Mouse (Mus musculus): ENCODE data around the gene Cdrt4. TPM values are rescaled to one million over a fixed set of nuclear protein-coding genes. Genes with fewer than 3 reads are reported as not detected.
A peak's percentile ranks its signal among the peaks of the same experiment; 100 is the strongest.

The Cdrt4 gene
- polyA plus RNA-seq, 1 experiment from 2014 or later, result not detected

DNA sequence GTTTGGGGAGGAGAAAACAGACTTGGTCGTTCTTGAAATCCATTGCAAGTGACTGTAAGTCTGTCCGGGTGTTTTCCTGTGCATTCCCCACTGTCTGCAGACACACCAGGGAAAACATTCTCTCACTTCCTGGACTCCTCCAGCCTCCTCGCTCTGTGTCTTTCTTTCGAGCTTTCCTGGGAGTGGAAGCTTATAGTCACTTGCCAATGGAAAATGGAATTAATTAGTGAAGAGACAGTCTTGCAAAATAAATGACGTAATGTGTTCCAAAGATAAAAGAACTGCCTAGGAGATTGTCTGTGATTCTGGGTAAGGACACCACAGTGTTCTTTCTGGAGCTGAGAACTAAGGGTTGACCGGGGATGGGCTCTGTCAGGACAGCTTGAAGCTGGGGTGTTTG lies 7.5 kb upstream of the Cdrt4 start:
- Histone ChIP-seq H3K27ac (replicated peaks) (no peak overlapping the region), H3K9me3 (no peaks in the 10 kb centered on the region), H3K4me3 (no peak overlapping the region), H3K9ac (no peak overlapping the region), H3K36me3 (no peaks in the 10 kb centered on the region), H3K4me1 (peaks cover 7% of the 10 kb centered on the region), H3K27me3 (replicated peaks) (no peaks in the 10 kb centered on the region), H3K4me2 (no peak overlapping the region)
- 49% methylated on average over 6 of the region's 6 CpGs for WGBS
- no peak for ATAC-seq (ENCODE audit: extremely low read depth, insufficient number of reproducible peaks, low FRiP score, low TSS enrichment)

DNA sequence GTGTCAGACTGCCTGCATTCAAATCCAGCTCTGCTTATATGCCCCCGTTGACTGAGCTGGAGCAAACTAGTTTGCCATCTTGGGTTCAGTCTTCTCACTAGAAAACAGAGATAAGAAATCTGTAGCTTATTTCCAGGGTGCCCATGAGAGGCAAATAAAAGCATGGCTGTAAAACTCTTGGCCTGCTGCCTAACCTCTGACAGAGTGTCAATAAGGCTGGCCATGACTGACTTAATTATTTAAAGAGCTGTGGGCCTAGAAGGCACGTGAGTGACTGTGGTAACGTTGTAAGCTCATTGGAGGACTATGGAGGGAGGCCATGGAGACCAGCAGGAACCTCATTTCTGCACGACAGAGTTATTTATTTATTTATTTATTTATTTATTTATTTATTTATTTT lies 5.5 kb upstream of the Cdrt4 start:
- no peaks in the 10 kb centered on the region for H3K27me3 ChIP-seq (replicated peaks)
- H3K9me3 ChIP-seq, result no peaks in the 10 kb centered on the region
- H3K9ac ChIP-seq, result no peak overlapping the region
- ATAC-seq (ENCODE audit: extremely low read depth, insufficient number of reproducible peaks, low FRiP score, low TSS enrichment), result no peak
- 68% methylated on average over 4 of the region's 4 CpGs for WGBS
- H3K27ac ChIP-seq (replicated peaks), result no peak overlapping the region
- peaks cover 3% of the 10 kb centered on the region; the same call in 1 of the 2 replicates for H3K4me1 ChIP-seq
- H3K36me3 ChIP-seq, result no peaks in the 10 kb centered on the region
- no peak overlapping the region for H3K4me3 ChIP-seq
- H3K4me2 ChIP-seq, result no peak overlapping the region

DNA sequence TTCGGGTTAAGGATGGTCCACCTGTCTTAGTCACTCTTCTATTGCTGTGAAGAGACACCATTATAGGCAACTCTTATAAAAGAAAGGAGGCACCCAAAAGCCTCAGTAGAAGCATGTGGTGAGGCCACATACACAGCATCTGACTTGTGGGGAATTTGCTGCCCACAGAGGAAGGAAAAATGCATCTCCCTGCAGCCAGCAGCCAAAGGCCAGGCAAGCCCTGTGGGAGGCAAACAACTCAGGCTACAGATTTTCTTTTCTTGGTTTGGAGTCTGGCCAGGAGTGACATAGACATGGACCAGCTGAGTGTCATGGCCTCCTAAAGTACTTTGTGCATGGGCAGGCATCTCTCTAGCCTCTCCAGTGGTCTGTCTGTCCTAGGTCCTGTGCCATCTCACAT lies 1.4 kb upstream of the Cdrt4 start:
- H3K9ac ChIP-seq, result no peak overlapping the region
- H3K36me3 ChIP-seq, result no peaks in the 10 kb centered on the region
- ATAC-seq (ENCODE audit: extremely low read depth, insufficient number of reproducible peaks, low FRiP score, low TSS enrichment), result no peak
- H3K4me3 ChIP-seq, result no peak overlapping the region
- 75% methylated on average over 1 of the region's 1 CpGs for WGBS
- H3K9me3 ChIP-seq, result no peaks in the 10 kb centered on the region
- H3K27me3 ChIP-seq (replicated peaks), result no peaks in the 10 kb centered on the region
- no peak overlapping the region for H3K27ac ChIP-seq (replicated peaks)
- H3K4me1 ChIP-seq, result no peaks in the 10 kb centered on the region
- H3K4me2 ChIP-seq, result no peak overlapping the region

DNA sequence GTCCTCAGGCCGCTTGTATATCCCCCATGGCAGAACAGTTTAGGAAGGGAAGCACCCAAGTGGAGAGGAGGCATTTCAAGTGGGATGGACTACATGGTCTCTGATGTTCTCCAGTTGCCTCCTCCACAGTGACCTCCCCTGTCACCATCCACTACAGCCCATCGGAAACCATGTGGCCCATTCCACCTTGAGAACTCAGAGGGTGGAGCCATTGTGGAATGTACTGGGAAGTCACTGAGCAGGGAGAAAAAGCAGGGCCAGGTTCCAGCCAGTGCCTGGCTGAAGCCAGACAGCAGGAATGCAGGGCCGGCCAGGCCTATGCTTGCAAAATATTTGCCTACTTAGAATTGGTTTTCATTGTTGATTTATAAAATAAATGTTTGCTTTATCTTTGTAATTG lies 3.8 kb downstream of the Cdrt4 start:
- Histone ChIP-seq H3K9me3 (peaks cover 6% of the 10 kb centered on the region; the same call in 1 of the 2 replicates), H3K27ac (replicated peaks) (no peak overlapping the region), H3K27me3 (replicated peaks) (no peaks in the 10 kb centered on the region), H3K4me2 (no peak overlapping the region), H3K4me3 (no peak overlapping the region), H3K4me1 (no peaks in the 10 kb centered on the region), H3K36me3 (no peaks in the 10 kb centered on the region), H3K9ac (no peak overlapping the region)
- WGBS, result 53% methylated on average over 3 of the region's 3 CpGs
- ATAC-seq (ENCODE audit: extremely low read depth, insufficient number of reproducible peaks, low FRiP score, low TSS enrichment), result no peak

DNA sequence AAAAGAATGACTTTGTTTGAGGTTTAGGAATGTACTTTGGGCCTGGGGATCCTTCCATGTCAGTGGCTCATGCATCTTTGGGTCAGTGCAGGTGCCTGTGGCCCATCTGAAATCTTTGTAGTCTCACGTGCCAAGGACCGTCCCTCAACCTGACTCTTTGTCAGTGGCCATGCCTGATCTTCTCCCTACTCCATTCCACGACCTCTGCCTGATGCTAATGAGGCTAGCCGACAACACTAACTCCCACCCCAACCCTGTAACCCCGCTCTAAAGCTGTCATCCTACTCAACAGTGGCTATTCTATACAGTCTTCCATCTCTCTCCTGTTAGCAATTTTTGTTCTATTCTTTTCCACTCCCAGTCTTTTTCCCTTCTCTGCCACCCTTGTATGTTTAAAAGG lies 4.2 kb downstream of the Cdrt4 start:
- WGBS, result 81% methylated on average over 5 of the region's 5 CpGs
- Histone ChIP-seq H3K4me2 (no peak overlapping the region), H3K27ac (replicated peaks) (no peak overlapping the region), H3K27me3 (replicated peaks) (no peaks in the 10 kb centered on the region), H3K4me1 (no peaks in the 10 kb centered on the region), H3K4me3 (no peak overlapping the region), H3K36me3 (no peaks in the 10 kb centered on the region), H3K9me3 (peaks cover 6% of the 10 kb centered on the region; the same call in 1 of the 2 replicates), H3K9ac (no peak overlapping the region)
- ATAC-seq (ENCODE audit: extremely low read depth, insufficient number of reproducible peaks, low FRiP score, low TSS enrichment), result no peak

DNA sequence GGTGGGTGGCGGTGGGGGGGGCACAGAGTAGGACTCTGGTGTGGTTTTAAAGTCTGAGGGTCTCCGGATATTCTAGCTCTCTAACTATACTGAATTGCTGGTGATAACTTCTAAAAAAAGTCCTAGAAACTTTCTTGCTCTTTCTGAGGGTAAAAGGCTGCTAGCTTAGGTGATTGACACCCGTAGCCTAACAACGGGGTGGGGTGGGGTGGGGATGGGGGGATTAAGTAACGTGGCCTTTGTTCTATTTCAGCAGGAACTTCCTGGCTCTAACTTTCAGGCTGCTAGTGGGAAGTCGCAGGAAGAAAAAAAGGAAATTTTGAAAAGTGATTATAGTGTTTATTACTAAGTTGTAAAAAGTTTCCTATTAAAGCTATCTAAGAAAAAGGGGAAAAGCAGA lies 4.8 kb downstream of the Cdrt4 start:
- no peak for ATAC-seq (ENCODE audit: extremely low read depth, insufficient number of reproducible peaks, low FRiP score, low TSS enrichment)
- Histone ChIP-seq H3K36me3 (no peaks in the 10 kb centered on the region), H3K27ac (replicated peaks) (no peak overlapping the region), H3K4me3 (no peak overlapping the region), H3K9ac (no peak overlapping the region), H3K4me1 (no peaks in the 10 kb centered on the region), H3K4me2 (no peak overlapping the region), H3K9me3 (peaks cover 6% of the 10 kb centered on the region; the same call in 1 of the 2 replicates), H3K27me3 (replicated peaks) (no peaks in the 10 kb centered on the region)
- WGBS, result 37% methylated on average over 6 of the region's 6 CpGs

DNA sequence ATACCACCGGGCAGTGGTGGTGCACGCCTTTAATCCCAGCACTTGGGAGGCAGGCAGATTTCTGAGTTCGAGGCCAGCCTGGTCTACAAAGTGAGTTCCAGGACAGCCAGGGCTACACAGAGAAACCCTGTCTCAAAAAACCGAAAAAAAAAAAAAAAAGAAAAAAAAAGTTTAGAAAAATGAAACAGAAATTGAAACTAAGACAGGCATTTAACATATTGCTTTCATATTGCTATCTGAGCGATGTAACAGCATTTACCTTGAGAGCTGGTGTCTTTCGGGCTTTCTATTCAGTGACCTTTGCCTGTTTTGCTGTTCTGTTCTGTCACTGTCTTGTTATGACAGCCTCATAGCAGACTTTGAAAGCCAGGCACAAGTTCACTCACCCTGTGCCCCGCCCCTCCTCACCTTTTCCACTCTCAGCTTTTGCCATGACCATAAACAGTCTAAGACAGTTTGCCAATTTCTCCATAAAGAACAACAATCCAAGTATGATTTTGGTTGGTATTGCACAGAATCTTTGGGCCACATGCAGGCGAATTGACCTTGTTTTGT lies 6.7 kb downstream of the Cdrt4 start:
- no peak overlapping the region for H3K9ac ChIP-seq
- ATAC-seq (ENCODE audit: extremely low read depth, insufficient number of reproducible peaks, low FRiP score, low TSS enrichment), result no peak
- H3K36me3 ChIP-seq, result no peaks in the 10 kb centered on the region
- H3K4me2 ChIP-seq, result no peak overlapping the region
- H3K9me3 ChIP-seq, result peaks cover 6% of the 10 kb centered on the region; the same call in 1 of the 2 replicates
- no peaks in the 10 kb centered on the region for H3K4me1 ChIP-seq
- 79% methylated on average over 8 of the region's 8 CpGs for WGBS
- H3K27ac ChIP-seq (replicated peaks), result no peak overlapping the region
- no peak overlapping the region for H3K4me3 ChIP-seq
- no peaks in the 10 kb centered on the region for H3K27me3 ChIP-seq (replicated peaks)

DNA sequence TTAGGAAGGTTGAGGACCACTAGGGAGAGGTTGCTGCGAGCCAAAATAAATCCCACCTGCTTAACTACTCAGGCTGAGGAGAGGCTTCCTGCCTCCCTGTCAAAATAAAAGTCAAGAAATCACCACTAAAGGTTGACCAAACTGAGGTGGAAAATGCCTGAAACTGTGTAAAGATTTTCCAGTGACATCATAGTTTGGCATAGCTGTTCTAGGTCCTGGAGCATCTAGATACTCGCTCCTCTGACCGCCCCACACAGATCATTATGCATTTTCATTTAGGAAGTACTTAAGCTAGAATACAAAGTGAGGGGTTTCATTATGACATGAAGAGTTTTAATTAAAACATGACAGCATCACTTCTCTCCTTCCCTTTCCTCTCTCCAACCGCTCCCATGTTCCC lies 12.3 kb downstream of the Cdrt4 start:
- H3K27me3 ChIP-seq (replicated peaks), result no peaks in the 10 kb centered on the region

DNA sequence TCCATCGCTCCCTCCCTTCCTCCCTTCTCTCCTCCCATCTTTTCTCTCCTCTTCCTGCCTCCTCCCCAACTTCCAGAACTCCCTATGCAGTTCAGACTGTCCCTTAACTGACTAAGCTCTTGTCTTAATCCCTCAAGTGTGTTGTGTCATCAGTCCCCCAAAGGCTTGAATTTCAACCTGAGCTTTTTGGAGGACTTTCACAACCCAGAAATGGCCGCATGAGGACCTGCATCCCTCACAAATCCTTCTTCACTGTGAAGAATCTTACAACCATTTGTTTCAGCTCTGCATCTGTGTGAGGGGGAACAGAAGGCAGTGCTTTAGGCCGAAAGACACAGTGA lies 15.4 kb downstream of the Cdrt4 start:
- H3K27ac ChIP-seq (replicated peaks), result peak overlapping the region; percentile 94
- H3K9me3 ChIP-seq, result no peaks in the 10 kb centered on the region
- no peaks in the 10 kb centered on the region for H3K27me3 ChIP-seq (replicated peaks)
- WGBS, result 38% methylated on average over 3 of the region's 3 CpGs
- H3K4me1 ChIP-seq, result peaks cover 21% of the 10 kb centered on the region
- H3K36me3 ChIP-seq, result no peaks in the 10 kb centered on the region
- H3K9ac ChIP-seq, result peak overlapping the region; percentile 70
- H3K4me3 ChIP-seq, result peak overlapping the region; percentile 48; the same call in 1 of the 2 replicates
- H3K4me2 ChIP-seq, result peak overlapping the region; percentile 73
- no peak for ATAC-seq (ENCODE audit: extremely low read depth, insufficient number of reproducible peaks, low FRiP score, low TSS enrichment)

More for the DNA sequence above, 12.3 kb downstream of the Cdrt4 start:
- WGBS, result 60% methylated on average over 4 of the region's 4 CpGs
- Histone ChIP-seq H3K36me3 (no peaks in the 10 kb centered on the region), H3K4me3 (no peak overlapping the region), H3K4me2 (no peak overlapping the region), H3K4me1 (peaks cover 21% of the 10 kb centered on the region), H3K9ac (no peak overlapping the region), H3K9me3 (no peaks in the 10 kb centered on the region), H3K27ac (replicated peaks) (no peak overlapping the region)
- ATAC-seq (ENCODE audit: extremely low read depth, insufficient number of reproducible peaks, low FRiP score, low TSS enrichment), result no peak

DNA sequence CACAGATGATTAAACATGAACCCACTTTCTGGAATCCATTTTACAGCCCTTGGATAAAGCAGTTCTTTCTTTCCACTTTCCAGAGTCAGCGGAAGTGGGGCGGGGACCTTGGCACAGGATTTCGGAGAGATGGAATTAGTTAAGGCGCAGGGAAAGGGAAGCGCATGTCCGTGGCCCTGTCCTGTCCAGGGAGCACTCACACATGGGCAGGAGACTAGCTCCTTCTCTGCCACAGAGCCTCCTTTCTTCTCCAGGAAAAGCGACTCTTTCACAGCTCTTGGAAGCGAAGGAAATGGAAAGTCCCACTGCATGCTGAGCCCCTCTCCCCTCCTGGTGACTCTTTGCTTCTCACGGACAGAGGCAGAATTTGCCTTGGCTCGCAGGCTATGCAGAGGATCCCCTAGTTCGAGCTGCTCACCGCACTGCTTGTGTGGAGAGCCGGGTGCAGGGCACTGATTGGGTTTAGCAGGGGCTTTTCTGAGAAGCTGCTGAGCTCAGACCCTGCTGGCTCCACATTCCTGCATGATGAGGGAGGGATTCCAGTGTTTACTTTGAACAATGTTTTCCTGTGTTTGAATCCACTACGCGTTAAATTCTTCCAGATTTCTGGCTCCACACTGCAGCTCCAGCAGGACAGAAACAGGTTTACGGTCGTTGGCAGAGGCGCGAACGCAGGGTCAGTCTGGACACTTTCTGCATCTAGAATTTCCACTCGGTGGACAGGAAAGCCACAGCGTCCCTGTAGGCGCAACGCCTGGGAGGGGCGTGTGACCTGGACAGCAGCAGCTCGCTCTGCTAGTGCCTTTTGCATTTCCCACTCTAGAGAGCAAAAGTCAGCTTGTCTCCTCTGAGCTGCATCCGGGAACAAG lies 16.0 kb downstream of the Cdrt4 start:
- ATAC-seq (ENCODE audit: extremely low read depth, insufficient number of reproducible peaks, low FRiP score, low TSS enrichment), result peak; percentile 73; the same call in 1 of the 2 replicates
- 5% methylated on average over 27 of the region's 27 CpGs for WGBS
- peak overlapping the region; percentile 73 for H3K4me2 ChIP-seq
- no peaks in the 10 kb centered on the region for H3K9me3 ChIP-seq
- peak overlapping the region; percentile 70 for H3K9ac ChIP-seq
- no peaks in the 10 kb centered on the region for H3K36me3 ChIP-seq
- peaks cover 21% of the 10 kb centered on the region for H3K4me1 ChIP-seq
- peak overlapping the region; percentile 94 for H3K27ac ChIP-seq (replicated peaks)
- H3K4me3 ChIP-seq, result peak overlapping the region; percentile 48
- no peaks in the 10 kb centered on the region for H3K27me3 ChIP-seq (replicated peaks)

DNA sequence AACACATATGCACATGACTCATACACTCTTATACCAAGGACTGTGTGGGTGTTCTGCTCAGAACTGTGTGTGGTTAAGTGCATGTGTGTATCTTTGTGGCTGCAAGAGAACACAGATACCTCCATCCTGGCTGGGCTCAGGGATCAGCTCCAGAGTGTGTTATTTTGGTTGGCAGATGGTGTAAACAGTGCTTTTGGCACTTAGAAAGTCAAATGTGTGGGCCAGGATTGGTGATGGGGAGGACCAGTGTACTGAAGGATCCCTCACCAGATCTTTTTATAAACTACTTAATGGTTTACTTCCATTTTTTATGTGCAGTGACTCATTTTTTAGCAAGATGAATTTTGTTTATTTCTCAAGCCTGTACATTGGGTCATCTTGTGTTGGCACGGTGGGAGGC lies 26.2 kb downstream of the Cdrt4 start:
- Histone ChIP-seq H3K9ac (no peak overlapping the region), H3K27ac (replicated peaks) (no peak overlapping the region), H3K4me1 (peaks cover 10% of the 10 kb centered on the region), H3K9me3 (no peaks in the 10 kb centered on the region), H3K27me3 (replicated peaks) (no peaks in the 10 kb centered on the region), H3K4me3 (no peak overlapping the region), H3K4me2 (no peak overlapping the region), H3K36me3 (no peaks in the 10 kb centered on the region)
- 86% methylated on average over 1 of the region's 1 CpGs for WGBS
- no peak for ATAC-seq (ENCODE audit: extremely low read depth, insufficient number of reproducible peaks, low FRiP score, low TSS enrichment)

DNA sequence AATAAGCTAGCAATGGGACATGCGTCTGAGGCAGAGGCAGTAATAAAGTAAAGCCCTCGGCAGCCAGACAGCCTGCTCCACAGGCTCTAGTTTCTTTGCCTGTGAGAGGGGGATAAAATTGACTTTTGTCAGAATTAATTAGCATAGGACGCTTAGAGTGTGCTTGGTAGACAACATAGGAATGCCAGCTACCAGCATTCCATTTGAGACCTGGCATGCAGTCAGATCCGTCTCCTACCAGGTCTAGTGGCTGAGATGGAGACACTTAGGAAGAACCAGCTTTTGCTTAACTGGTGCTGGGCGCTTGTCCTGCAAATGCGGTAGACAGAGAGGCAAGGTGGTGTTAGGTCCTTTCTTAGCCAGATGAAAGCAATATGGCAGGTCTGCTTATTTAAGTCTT lies 27.9 kb downstream of the Cdrt4 start:
- Histone ChIP-seq H3K27me3 (replicated peaks) (no peaks in the 10 kb centered on the region), H3K4me3 (no peak overlapping the region), H3K4me2 (no peak overlapping the region), H3K9me3 (no peaks in the 10 kb centered on the region), H3K36me3 (no peaks in the 10 kb centered on the region), H3K4me1 (peaks cover 10% of the 10 kb centered on the region), H3K9ac (no peak overlapping the region), H3K27ac (replicated peaks) (no peak overlapping the region)
- ATAC-seq (ENCODE audit: extremely low read depth, insufficient number of reproducible peaks, low FRiP score, low TSS enrichment), result no peak
- 59% methylated on average over 6 of the region's 6 CpGs for WGBS
